Mouse (Mus musculus) embryonic fibroblast, embryonic 13.5 days (primary cell): ENCODE measurements at regions not wholly inside any gene's neighbourhood (a gene's known extent, or its start where the extent isn't known, plus 50 kb on each side); places are given as distances from the start of the nearest gene placed in this dataset.

Source experiments
- H3K27ac ChIP-seq: 2 replicates; pipeline ENCODE4 v1.5.1; 2012; ENCODE audit warnings: low read length, control low read depth, inconsistent platforms; ENCODE audit not compliant: insufficient read depth
- H3K4me1 ChIP-seq: 2 replicates; pipeline ENCODE4 v1.6.1; 2011; ENCODE audit warnings: low read length; ENCODE audit not compliant: control insufficient read depth, insufficient read depth
- H3K4me3 ChIP-seq: 2 replicates; pipeline ENCODE4 v1.5.1; 2011; ENCODE audit warnings: mild to moderate bottlenecking, control low read depth, low read length; ENCODE audit not compliant: insufficient read depth
- CTCF ChIP-seq: IDR thresholded peaks from 2 replicates; pipeline ENCODE4 v1.5.1; 2011; ENCODE audit warnings: mild to moderate bottlenecking, control low read depth, low read length, moderate library complexity, borderline replicate concordance; ENCODE audit not compliant: insufficient read depth
- POLR2A ChIP-seq: IDR thresholded peaks from 2 replicates; pipeline ENCODE4 v1.6.1; 2011; ENCODE audit warnings: low read depth, mild to moderate bottlenecking, control low read depth, low read length, moderate library complexity

DNA sequence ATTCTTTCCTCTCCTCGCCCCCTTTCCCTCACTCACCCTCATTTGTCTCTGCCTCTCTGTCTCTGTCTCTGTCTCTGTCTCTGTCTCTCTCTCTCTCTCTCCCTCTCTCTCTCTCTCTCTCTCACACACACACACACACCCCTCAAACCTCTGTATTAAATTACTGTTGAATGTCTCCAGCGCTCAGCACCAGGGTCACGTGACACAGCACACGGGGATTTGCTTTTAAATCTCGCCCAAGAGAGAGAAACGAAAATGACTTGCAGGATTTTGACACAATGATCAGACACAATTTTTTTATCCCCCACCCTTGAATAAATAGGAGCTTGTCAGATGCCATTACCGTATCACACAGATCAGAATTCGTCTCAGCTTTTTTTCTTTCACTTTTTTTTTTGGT, 125.2 kb downstream of the En1 start:
- Histone ChIP-seq H3K4me1 (no peaks in the 10 kb centered on the region), H3K4me3 (no peak overlapping the region), H3K27ac (peak overlapping the region; percentile 26; the same call in 1 of the 2 replicates)
- TF ChIP-seq POLR2A (no peak), CTCF (no peak)

DNA sequence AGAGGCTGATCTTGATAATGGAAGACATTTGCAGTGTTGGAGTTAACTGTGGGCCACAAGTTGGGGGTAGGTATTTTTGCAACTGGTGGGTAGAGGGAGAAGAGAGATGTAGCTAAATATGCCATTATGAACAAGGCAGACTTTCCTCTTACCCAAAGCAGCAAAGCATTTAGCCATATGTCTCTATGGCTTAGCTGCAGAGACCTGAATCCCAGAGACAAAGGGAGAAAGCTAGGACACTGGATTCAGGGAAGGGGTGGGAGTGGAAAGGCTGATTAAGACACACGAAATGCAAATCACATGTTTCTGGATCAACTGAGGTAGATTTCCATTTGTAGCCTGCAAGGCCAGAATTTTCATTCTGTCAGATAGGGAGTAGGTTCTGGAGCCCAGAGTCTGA, 129.8 kb downstream of the En1 start:
- TF ChIP-seq POLR2A, result no peak
- no peak for TF ChIP-seq CTCF
- Histone ChIP-seq H3K27ac (no peak overlapping the region), H3K4me3 (no peak overlapping the region), H3K4me1 (no peaks in the 10 kb centered on the region)

DNA sequence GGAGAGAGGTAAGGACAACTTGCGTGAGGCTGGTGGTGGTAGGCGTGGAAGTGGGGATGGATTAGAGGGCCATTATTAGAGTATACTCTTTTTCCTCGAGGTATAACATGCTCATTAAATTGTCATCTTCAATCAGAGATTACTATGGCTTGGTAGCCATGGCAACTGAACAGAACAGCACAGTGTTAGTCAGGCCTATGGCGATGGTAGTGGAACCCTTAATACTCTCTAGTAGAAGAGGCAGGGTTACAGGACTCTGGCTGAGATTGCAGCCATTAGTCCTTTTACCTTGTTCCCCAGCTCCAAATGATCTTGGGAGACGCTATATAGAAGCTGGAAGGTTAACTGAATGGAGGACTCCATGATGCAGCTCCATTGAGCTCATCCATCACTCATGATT, 131.5 kb downstream of the En1 start:
- Histone ChIP-seq H3K4me3 (no peak overlapping the region), H3K4me1 (no peaks in the 10 kb centered on the region), H3K27ac (no peak overlapping the region)
- no peak for TF ChIP-seq POLR2A
- TF ChIP-seq CTCF, result no peak

DNA sequence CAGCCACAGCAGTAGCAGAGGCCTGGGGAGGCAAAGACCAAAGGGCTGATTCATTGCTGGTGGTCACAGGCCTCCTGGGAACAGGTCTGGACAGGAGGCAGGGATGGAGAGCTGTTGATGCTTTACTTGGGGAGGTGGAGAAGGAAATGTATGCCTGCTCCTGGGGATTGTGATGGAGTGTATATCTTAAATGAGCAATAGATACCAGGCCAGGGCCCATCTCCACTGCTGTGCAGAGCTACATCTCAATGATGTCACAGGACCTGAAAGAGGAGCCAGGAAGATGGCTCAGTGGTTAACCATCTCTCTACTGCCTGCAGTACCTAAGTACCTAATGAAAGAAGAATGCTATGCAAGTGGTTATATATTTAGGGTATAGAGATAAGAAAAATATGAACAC, 132.6 kb downstream of the En1 start:
- TF ChIP-seq CTCF, result no peak
- TF ChIP-seq POLR2A, result no peak
- Histone ChIP-seq H3K4me3 (no peak overlapping the region), H3K4me1 (no peaks in the 10 kb centered on the region), H3K27ac (no peak overlapping the region)

DNA sequence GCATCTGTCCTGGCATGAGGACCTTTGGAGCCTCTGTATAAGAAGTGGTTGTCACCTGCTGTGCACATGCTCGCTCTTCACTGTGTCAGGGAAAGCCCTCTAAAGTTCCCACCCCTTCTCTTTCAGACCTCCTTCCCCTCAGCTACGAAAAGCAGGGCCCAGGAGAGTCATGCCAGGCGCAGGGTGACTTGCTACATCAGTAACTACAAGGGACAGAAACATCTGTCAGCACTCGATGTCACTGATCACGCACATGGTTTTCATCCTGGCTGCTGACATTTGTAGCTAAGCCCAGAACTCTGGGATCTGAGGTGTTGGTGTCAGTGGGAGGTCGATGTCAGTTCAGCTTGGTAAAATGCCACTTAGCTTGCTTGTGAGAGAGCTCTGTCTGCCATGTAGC, 137.3 kb downstream of the En1 start:
- Histone ChIP-seq H3K4me1 (no peaks in the 10 kb centered on the region), H3K27ac (no peak overlapping the region), H3K4me3 (no peak overlapping the region)
- no peak for TF ChIP-seq POLR2A
- no peak for TF ChIP-seq CTCF

DNA sequence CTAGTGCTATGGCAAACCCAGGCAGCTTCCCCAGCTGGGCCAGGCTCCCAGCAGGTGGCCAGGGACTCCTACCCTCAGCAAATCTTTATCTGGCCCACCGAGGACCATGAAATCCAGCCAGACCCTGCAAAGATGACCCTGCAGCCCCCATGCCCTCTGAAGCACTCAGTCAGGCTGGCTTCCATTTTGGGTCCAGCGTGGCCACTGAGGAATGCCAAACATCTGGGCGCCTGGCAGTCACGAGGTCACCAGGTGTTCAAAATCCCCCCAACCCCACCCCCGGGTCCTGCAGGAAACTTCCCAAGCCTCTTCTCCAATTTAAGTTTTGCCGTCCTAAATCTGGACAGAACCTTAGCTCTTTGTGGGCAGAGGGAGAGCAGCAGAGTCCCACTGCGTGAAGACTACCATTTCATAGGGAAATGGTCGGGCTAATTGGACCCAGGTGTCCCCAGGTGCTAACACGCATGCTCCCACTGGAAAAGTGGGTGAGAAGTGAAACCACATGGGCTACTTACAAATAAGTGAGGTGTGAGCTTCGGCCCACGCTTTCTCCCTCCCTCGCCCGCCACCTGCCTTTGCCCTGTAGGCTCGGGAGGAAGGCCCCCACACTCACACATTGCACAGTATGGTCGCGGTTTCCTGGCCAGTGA, 139.0 kb downstream of the En1 start:
- Histone ChIP-seq H3K4me3 (no peak overlapping the region), H3K4me1 (no peaks in the 10 kb centered on the region), H3K27ac (no peak overlapping the region)
- TF ChIP-seq CTCF, result no peak
- TF ChIP-seq POLR2A, result no peak

DNA sequence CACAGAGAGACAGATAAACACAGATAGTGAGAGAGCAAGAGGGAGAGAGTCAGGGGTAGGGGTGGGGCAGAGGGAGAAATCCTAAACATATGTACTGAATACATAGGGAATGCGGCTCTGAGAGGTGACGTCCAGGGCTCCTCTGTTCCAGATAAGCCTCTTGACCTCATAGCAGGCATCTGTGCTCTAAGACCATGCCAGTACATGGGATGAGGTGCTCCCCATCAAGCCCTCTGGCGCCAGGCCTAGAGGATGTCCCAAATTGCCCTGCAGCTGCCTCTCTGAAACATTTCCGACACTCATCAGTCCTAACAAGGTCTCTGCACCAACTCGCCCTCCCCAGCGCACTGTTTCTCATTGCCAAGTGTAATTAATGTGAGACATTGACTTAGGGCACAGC, 146.7 kb downstream of the En1 start:
- Histone ChIP-seq H3K4me1 (no peaks in the 10 kb centered on the region), H3K27ac (no peak overlapping the region), H3K4me3 (no peak overlapping the region)
- TF ChIP-seq CTCF (no peak), POLR2A (no peak)

DNA sequence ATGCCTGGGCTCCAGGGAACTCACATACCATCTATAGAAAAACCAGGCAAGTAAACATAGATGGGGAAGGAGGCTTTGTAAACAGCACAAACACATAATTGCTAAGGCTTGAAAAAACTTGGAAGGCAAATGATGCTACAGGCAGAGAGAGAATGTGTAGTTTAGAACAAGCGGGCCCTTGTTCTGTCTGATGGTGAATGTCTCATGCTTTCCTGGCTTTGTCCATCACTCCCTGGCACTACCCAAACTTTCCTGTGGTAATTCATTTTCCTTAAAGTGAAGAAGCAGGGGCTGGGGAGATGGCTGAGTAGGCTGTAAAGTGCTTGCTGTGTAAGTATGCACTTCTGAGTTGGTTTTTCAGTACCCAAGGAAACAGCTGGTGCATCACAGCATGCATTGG, 151.2 kb downstream of the En1 start:
- Histone ChIP-seq H3K27ac (no peak overlapping the region), H3K4me3 (no peak overlapping the region), H3K4me1 (peaks cover 14% of the 10 kb centered on the region)
- TF ChIP-seq CTCF (no peak), POLR2A (no peak)

DNA sequence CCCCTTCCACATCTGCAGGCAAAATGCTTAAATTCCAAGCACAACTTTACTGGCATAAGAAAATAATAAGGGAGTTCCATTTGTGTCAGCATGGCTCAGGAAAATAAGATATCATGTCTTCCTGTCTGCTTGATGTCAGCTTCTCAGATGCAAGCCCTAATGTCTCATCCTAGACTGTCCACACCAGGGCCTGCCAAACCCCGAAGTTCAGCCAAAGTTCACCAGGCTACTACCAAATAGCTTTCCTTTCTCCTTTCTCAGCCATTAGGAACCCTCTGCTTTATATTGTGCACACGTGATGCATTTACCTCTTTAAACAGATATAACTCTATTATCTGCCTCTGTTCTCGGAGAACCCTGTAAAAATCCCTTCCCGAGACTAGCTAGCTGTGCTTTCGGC, 152.1 kb downstream of the En1 start:
- peak overlapping the region; percentile 50 for H3K27ac ChIP-seq
- peaks cover 18% of the 10 kb centered on the region for H3K4me1 ChIP-seq
- no peak for TF ChIP-seq POLR2A
- TF ChIP-seq CTCF, result no peak
- no peak overlapping the region for H3K4me3 ChIP-seq

DNA sequence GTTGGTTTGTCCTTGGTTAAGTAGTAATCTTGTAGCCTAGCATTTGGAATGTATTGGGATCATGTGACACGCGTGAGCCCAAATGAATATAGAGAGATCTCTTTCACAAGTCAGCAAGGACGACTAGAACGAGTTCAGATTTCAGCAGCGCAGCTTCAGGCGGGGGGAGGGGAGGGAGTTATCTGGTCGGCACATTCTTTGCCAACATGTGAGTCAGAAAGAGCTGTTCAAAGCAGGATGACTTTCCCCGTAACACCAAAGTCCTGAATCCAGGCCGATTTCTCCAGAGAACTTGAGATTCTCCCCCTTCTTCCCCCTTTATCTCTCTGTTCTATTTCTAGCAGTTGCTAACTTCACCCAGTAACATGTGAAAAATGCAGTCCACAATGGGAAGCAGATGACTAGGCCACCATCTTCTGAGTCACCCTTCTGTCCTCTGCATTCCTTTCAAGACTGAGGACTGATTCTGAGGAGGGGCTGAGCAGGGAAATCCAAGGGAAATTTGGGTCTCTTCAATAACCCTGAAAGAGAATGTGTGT, 155.1 kb downstream of the En1 start:
- Histone ChIP-seq H3K27ac (peak overlapping the region; percentile 97), H3K4me3 (no peak overlapping the region), H3K4me1 (peaks cover 20% of the 10 kb centered on the region)
- TF ChIP-seq POLR2A (no peak; the same call in 1 of the 2 replicates), CTCF (no peak)

DNA sequence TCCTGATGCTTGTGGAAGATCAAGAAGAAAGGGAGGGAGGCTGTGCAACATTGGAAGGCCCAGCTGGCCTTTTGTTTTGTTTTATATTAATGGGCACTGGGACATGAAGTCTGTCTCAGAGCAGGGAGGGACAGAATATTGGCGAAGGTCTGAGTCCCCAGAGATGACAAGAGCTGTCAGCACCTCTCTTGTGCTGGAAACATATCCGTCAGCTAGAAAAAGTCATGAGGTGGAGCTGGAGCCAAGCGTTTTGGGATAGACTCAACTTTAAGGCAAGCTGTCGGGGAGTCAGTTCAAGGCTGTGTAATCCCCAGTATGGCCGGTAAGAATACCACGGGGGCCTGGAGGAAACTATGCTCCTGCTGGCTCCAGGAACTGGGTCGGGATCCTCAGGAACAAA, 156.0 kb downstream of the En1 start:
- Histone ChIP-seq H3K4me1 (peaks cover 20% of the 10 kb centered on the region), H3K4me3 (no peak overlapping the region), H3K27ac (peak overlapping the region; percentile 97)
- no peak; the same call in 1 of the 2 replicates for TF ChIP-seq POLR2A
- no peak for TF ChIP-seq CTCF
